ENCODE assay signal across 8 mouse cellular contexts in the genomic region with DNA sequence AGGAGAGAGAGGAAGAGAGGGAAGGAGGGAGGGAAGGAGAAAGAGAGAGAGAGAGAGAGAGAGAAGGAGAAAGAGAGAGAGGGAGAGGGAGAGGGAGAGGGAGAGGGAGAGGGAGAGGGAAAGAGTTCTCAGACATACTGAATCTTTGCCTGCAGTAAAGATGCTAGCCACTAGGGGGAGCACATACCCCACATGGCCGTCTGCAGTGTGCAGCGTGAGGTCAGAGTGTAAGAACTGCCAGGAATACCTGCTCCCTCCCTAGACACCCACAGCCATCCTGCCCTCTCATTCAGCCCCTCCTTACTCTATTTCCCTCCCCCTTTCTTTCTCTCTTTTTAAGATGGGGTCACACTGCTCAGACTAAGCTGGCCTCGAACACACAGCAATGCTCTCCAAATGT. TPM values are rescaled to one million over a fixed set of nuclear protein-coding genes. Genes with fewer than 3 reads are reported as not detected.
A peak's percentile ranks its signal among the peaks of the same experiment; 100 is the strongest.
DNase-seq lines count a peak whose midpoint lies in the region; ATAC-seq and TF ChIP-seq lines count a peak whose summit lies in the region.
"Had no signal": no experiment of that assay in that cellular context is flagged by ENCODE, and none has a peak within 500 bp of the region (broad histone marks: within the 10 kb centered on the region; RNA-seq: fewer than 3 reads in every experiment).

No protein-coding gene starts in this region.

- 0 out of 2 replicates have a peak, but pooled peaks have one; percentile 30 for ATAC-seq in kidney, embryonic 14.5 days (ENCODE audit: low FRiP score, low TSS enrichment)
- peak; percentile 24; the same call in 1 of the 2 replicates for ATAC-seq in lung, embryonic 14.5 days (ENCODE audit: insufficient read depth)

- intact Hi-C loops in gastrocnemius, postnatal 14 days (cut with DNase I; ENCODE audit: low total_unique reads): no loop called here

- peak; percentile 77 for DNase-seq in R1 (ENCODE audit: low read depth, low spot score)
- DNase-seq in cerebellum, postnatal 4 days (ENCODE audit: low spot score in 2 of 2): peak; percentile 49 to 78
- peak; percentile 52 for DNase-seq in gastrocnemius, postnatal 14 days
- DNase-seq in lung, embryonic 14.5 days: peak; percentile 83
- DNase-seq in retina, embryonic 14.5 days (ENCODE audit: low spot score): peak; percentile 91

- H3K27ac ChIP-seq in kidney, embryonic 14.5 days (ENCODE audit: low read depth, low read length): no peak overlapping the region
- no peak overlapping the region for H3K27ac ChIP-seq in lung, embryonic 14.5 days (ENCODE audit: low read depth)
- H3K27ac ChIP-seq: lung, embryonic 15.5 days had no signal

- TF ChIP-seq CTCF in E14TG2a.4 (conservative IDR thresholded peaks at IDR 0.05; ENCODE audit: low read length): peak; percentile 78
- peak; percentile 93 for TF ChIP-seq CTCF in lung, embryonic 14.5 days (IDR thresholded peaks at IDR 0.05; ENCODE audit: low read depth)

- peaks cover 39% of the 10 kb centered on the region for H3K36me3 ChIP-seq in E14TG2a.4 (ENCODE audit: insufficient read depth, low read length)
- no peaks in the 10 kb centered on the region for H3K36me3 ChIP-seq in kidney, embryonic 14.5 days (ENCODE audit: control insufficient read depth, insufficient read depth, low read length)
- H3K36me3 ChIP-seq in lung, embryonic 14.5 days (ENCODE audit: insufficient read depth): no peaks in the 10 kb centered on the region
- H3K36me3 ChIP-seq: lung, embryonic 15.5 days had no signal

- H3K4me3 ChIP-seq in E14TG2a.4 (replicated peaks; ENCODE audit: low read length): no peak overlapping the region
- H3K4me3 ChIP-seq in kidney, embryonic 14.5 days (ENCODE audit: low read length): no peak overlapping the region
- no peak overlapping the region for H3K4me3 ChIP-seq in lung, embryonic 14.5 days (ENCODE audit: low read depth, low read length)
- H3K4me3 ChIP-seq: lung, embryonic 15.5 days had no signal

- H3K9me3 ChIP-seq in E14TG2a.4 (ENCODE audit: low read length): no peaks in the 10 kb centered on the region
- H3K9me3 ChIP-seq in kidney, embryonic 14.5 days (ENCODE audit: control insufficient read depth, low read length): no peaks in the 10 kb centered on the region
- H3K9me3 ChIP-seq in lung, embryonic 14.5 days (ENCODE audit: low read depth, low read length): no peaks in the 10 kb centered on the region
- H3K9me3 ChIP-seq: lung, embryonic 15.5 days had no signal

- H3K9ac ChIP-seq in kidney, embryonic 14.5 days (ENCODE audit: low read depth, low read length): no peak overlapping the region
- no peak overlapping the region for H3K9ac ChIP-seq in lung, embryonic 14.5 days
- H3K9ac ChIP-seq: lung, embryonic 15.5 days had no signal

- no peaks in the 10 kb centered on the region for H3K27me3 ChIP-seq in E14TG2a.4 (ENCODE audit: insufficient read depth, low read length)
- H3K27me3 ChIP-seq in kidney, embryonic 14.5 days (ENCODE audit: control insufficient read depth, insufficient read depth, low read length): no peaks in the 10 kb centered on the region
- H3K27me3 ChIP-seq in lung, embryonic 14.5 days (ENCODE audit: insufficient read depth, low read length): no peaks in the 10 kb centered on the region
- H3K27me3 ChIP-seq: lung, embryonic 15.5 days had no signal

- peaks cover 36% of the 10 kb centered on the region for H3K4me1 ChIP-seq in E14TG2a.4 (replicated peaks; ENCODE audit: low read depth, low read length)
- no peaks in the 10 kb centered on the region for H3K4me1 ChIP-seq in kidney, embryonic 14.5 days (ENCODE audit: control insufficient read depth, insufficient read depth, low read length)
- no peaks in the 10 kb centered on the region for H3K4me1 ChIP-seq in lung, embryonic 14.5 days (ENCODE audit: insufficient read depth)
- H3K4me1 ChIP-seq: lung, embryonic 15.5 days had no signal

- no peak overlapping the region for H3K4me2 ChIP-seq in kidney, embryonic 14.5 days (replicated peaks; ENCODE audit: low read depth, low read length)
- no peak overlapping the region for H3K4me2 ChIP-seq in lung, embryonic 14.5 days
- H3K4me2 ChIP-seq: lung, embryonic 15.5 days had no signal

- 30% methylated on average over 3 of the region's 3 CpGs for WGBS in kidney, embryonic 14.5 days
- WGBS in lung, embryonic 14.5 days: 30% methylated on average over 3 of the region's 3 CpGs

RNA-seq across cellular contexts. Expression of a gene that starts 14.8 kb away (rescaled TPM):
- 100 to 1,000 TPM; 264 to 293 TPM for total RNA-seq in gastrocnemius, postnatal 14 days (2021)
- 639 and 714 TPM in 2 replicates for polyA plus RNA-seq in kidney, embryonic 14.5 days (2014; fragmentation: Nextera tagmentation; extraction: Ambion mirVana)
- 568 and 573 TPM in 2 replicates for polyA plus RNA-seq in lung, embryonic 14.5 days (2014; fragmentation: Nextera tagmentation; extraction: Ambion mirVana)

RNA-seq across cellular contexts. Expression of a gene that starts 19.0 kb away (rescaled TPM):
- total RNA-seq in gastrocnemius, postnatal 14 days (2021): 1 to 10 TPM; 6.8 to 9.1 TPM
- polyA plus RNA-seq in kidney, embryonic 14.5 days (2014; fragmentation: Nextera tagmentation; extraction: Ambion mirVana): 5.1 and 11.2 TPM in 2 replicates
- polyA plus RNA-seq in lung, embryonic 14.5 days (2014; fragmentation: Nextera tagmentation; extraction: Ambion mirVana): 11.3 and 14.9 TPM in 2 replicates

RNA-seq across cellular contexts. Expression of a gene that starts 56.9 kb away (rescaled TPM):
- under 1 TPM; 0.24 to 0.70 TPM for total RNA-seq in gastrocnemius, postnatal 14 days (2021)
- not detected in 2 replicates for polyA plus RNA-seq in kidney, embryonic 14.5 days (2014; fragmentation: Nextera tagmentation; extraction: Ambion mirVana)
- 0.07 and 0.22 TPM in 2 replicates for polyA plus RNA-seq in lung, embryonic 14.5 days (2014; fragmentation: Nextera tagmentation; extraction: Ambion mirVana)
